Mouse (Mus musculus): Measurements from ENCODE around the gene Fars2. TPM values are rescaled to one million over a fixed set of nuclear protein-coding genes. Genes with fewer than 3 reads are reported as not detected.

Gene Fars2
- polyA plus RNA-seq, 1 experiment: 42.6 TPM

GRCm38 (mm10) chr13:36720297-36721017 lies 603.2 kb downstream of the Fars2 start:
- H3K36me3 ChIP-seq (ENCODE audit: control insufficient read depth, insufficient read depth, low read length): no peaks in the 10 kb centered on the region
- TF ChIP-seq POLR2A (IDR thresholded peaks at IDR 0.05; ENCODE audit: low read depth, low read length): no peak
- TF ChIP-seq CTCF (IDR thresholded peaks at IDR 0.05; ENCODE audit: extremely low read depth, insufficient read length, insufficient replicate concordance, low read depth, low read length): no peak
- H3K27me3 ChIP-seq (ENCODE audit: control insufficient read depth, insufficient read depth, low read length): peaks cover 12% of the 10 kb centered on the region; the same call in 1 of the 2 replicates
- 50% methylated on average over 5 of the region's 5 CpGs for WGBS
- no peak overlapping the region for H3K27ac ChIP-seq (ENCODE audit: insufficient read depth, low read depth, low read length)
- peaks cover 5% of the 10 kb centered on the region; the same call in 1 of the 2 replicates for H3K4me1 ChIP-seq (ENCODE audit: control insufficient read depth, insufficient read depth, insufficient read length, low read length)
- no peak overlapping the region for H3K4me3 ChIP-seq (ENCODE audit: low read depth, low read length)

- no peaks in the 10 kb centered on the region for H3K36me3 ChIP-seq (ENCODE audit: control insufficient read depth, insufficient read depth, low read length)
- H3K4me1 ChIP-seq (ENCODE audit: control insufficient read depth, insufficient read depth, insufficient read length, low read length): peaks cover 5% of the 10 kb centered on the region; the same call in 1 of the 2 replicates
- peaks cover 19% of the 10 kb centered on the region for H3K27me3 ChIP-seq (ENCODE audit: control insufficient read depth, insufficient read depth, low read length)
- H3K4me3 ChIP-seq (ENCODE audit: low read depth, low read length): no peak overlapping the region
- no peak for TF ChIP-seq CTCF (IDR thresholded peaks at IDR 0.05; ENCODE audit: extremely low read depth, insufficient read length, insufficient replicate concordance, low read depth, low read length)
- no peak for TF ChIP-seq POLR2A (IDR thresholded peaks at IDR 0.05; ENCODE audit: low read depth, low read length)
- H3K27ac ChIP-seq (ENCODE audit: insufficient read depth, low read depth, low read length): no peak overlapping the region
Measured at GRCm38 (mm10) chr13:36722309-36722708, 605.1 kb downstream of the Fars2 start.

GRCm38 (mm10) chr13:36723726-36724300 lies 606.6 kb downstream of the Fars2 start:
- peaks cover 25% of the 10 kb centered on the region for H3K27me3 ChIP-seq (ENCODE audit: control insufficient read depth, insufficient read depth, low read length)
- WGBS: 48% methylated on average over 15 of the region's 15 CpGs
- no peak overlapping the region for H3K4me3 ChIP-seq (ENCODE audit: low read depth, low read length)

GRCm38 (mm10) chr13:36724533-36725470 lies 607.6 kb downstream of the Fars2 start:
- no peak overlapping the region for H3K27ac ChIP-seq (ENCODE audit: insufficient read depth, low read depth, low read length)
- TF ChIP-seq POLR2A (IDR thresholded peaks at IDR 0.05; ENCODE audit: low read depth, low read length) (no peak), CTCF (IDR thresholded peaks at IDR 0.05; ENCODE audit: extremely low read depth, insufficient read length, insufficient replicate concordance, low read depth, low read length) (no peak)
- peaks cover 5% of the 10 kb centered on the region; the same call in 1 of the 2 replicates for H3K4me1 ChIP-seq (ENCODE audit: control insufficient read depth, insufficient read depth, insufficient read length, low read length)
- no peaks in the 10 kb centered on the region for H3K36me3 ChIP-seq (ENCODE audit: control insufficient read depth, insufficient read depth, low read length)
- 43% methylated on average over 40 of the region's 40 CpGs for WGBS
- peaks cover 25% of the 10 kb centered on the region for H3K27me3 ChIP-seq (ENCODE audit: control insufficient read depth, insufficient read depth, low read length)
- no peak overlapping the region for H3K4me3 ChIP-seq (ENCODE audit: low read depth, low read length)

More at GRCm38 (mm10) chr13:36723726-36724300, 606.6 kb downstream of the Fars2 start:
- Histone ChIP-seq H3K4me1 (ENCODE audit: control insufficient read depth, insufficient read depth, insufficient read length, low read length) (peaks cover 5% of the 10 kb centered on the region; the same call in 1 of the 2 replicates), H3K36me3 (ENCODE audit: control insufficient read depth, insufficient read depth, low read length) (no peaks in the 10 kb centered on the region), H3K27ac (ENCODE audit: insufficient read depth, low read depth, low read length) (no peak overlapping the region)
- TF ChIP-seq CTCF (IDR thresholded peaks at IDR 0.05; ENCODE audit: extremely low read depth, insufficient read length, insufficient replicate concordance, low read depth, low read length): no peak
- no peak for TF ChIP-seq POLR2A (IDR thresholded peaks at IDR 0.05; ENCODE audit: low read depth, low read length)

- H3K27me3 ChIP-seq (ENCODE audit: control insufficient read depth, insufficient read depth, low read length): peaks cover 25% of the 10 kb centered on the region
- H3K36me3 ChIP-seq (ENCODE audit: control insufficient read depth, insufficient read depth, low read length): no peaks in the 10 kb centered on the region
- TF ChIP-seq CTCF (IDR thresholded peaks at IDR 0.05; ENCODE audit: extremely low read depth, insufficient read length, insufficient replicate concordance, low read depth, low read length) (no peak), POLR2A (IDR thresholded peaks at IDR 0.05; ENCODE audit: low read depth, low read length) (no peak)
- H3K4me3 ChIP-seq (ENCODE audit: low read depth, low read length): no peak overlapping the region
- H3K27ac ChIP-seq (ENCODE audit: insufficient read depth, low read depth, low read length): no peak overlapping the region
- WGBS: 51% methylated on average over 8 of the region's 8 CpGs
- H3K4me1 ChIP-seq (ENCODE audit: control insufficient read depth, insufficient read depth, insufficient read length, low read length): no peaks in the 10 kb centered on the region
Measured at GRCm38 (mm10) chr13:36725881-36726280, 608.7 kb downstream of the Fars2 start.

- no peak overlapping the region for H3K27ac ChIP-seq (ENCODE audit: insufficient read depth, low read depth, low read length)
- H3K27me3 ChIP-seq (ENCODE audit: control insufficient read depth, insufficient read depth, low read length): peaks cover 25% of the 10 kb centered on the region
- no peak for TF ChIP-seq POLR2A (IDR thresholded peaks at IDR 0.05; ENCODE audit: low read depth, low read length)
- TF ChIP-seq CTCF (IDR thresholded peaks at IDR 0.05; ENCODE audit: extremely low read depth, insufficient read length, insufficient replicate concordance, low read depth, low read length): no peak
- H3K4me3 ChIP-seq (ENCODE audit: low read depth, low read length): no peak overlapping the region
- no peaks in the 10 kb centered on the region for H3K36me3 ChIP-seq (ENCODE audit: control insufficient read depth, insufficient read depth, low read length)
- H3K4me1 ChIP-seq (ENCODE audit: control insufficient read depth, insufficient read depth, insufficient read length, low read length): no peaks in the 10 kb centered on the region
- 48% methylated on average over 24 of the region's 24 CpGs for WGBS
Measured at GRCm38 (mm10) chr13:36726551-36726950, 609.3 kb downstream of the Fars2 start.

Data from small intestine, adult 2 months (tissue).